Mouse (Mus musculus) thymus, postnatal 10 days (tissue): ENCODE measurements around the gene Flrt1.

Experiments
- DNase-seq, 2 experiments: peaks; one replicate each; pipeline ENCODE4 v3.0.0; 2021; ENCODE audit warnings: low spot score in 2 of 2

Gene Flrt1

DNA sequence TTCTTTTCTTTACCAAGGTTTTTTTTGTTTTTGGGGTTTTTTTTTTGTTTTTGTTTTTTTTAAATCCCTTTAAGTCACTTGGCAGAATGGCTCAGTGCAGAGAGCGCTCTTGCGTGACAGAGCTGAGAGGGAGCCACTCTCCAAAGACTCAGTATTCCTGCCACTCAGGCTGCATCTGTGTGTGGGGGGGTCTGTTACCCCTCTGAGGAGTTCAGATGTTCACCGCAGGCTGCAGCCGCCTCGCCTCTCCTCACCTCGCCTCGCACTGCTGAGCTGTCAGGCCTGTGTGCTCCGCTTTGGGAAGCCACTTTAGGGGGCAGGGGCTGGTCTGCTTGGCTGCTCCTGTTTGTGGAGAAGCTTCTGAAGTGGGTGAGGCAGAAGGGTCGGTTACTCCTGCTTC is at the start of gene Flrt1:
Gene Flrt1 (minus strand): TSS at position 186 of the 400 bp plus-strand sequence.
- DNase-seq: no peak

DNA sequence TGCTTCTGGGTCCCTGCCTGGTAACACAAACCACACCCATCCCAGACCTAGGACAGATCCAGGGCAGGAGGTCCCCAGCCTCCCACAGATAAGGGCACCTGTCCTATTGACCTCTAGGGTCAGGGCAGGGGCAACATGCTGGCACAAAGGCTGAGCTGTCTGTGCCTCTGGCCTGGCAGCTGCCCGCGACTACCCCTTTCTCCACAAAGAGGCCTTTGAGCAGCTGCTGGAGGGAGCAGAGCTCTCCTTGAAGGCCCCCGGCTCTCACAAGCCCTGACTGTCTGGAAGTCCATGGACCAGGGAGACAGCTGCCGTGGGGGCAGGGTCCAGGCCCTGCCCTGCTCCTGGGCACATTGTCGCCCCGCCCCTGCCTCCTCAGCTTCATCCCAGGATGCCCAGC is 49.7 kb upstream of the Flrt1 start:
- DNase-seq: no peak

DNA sequence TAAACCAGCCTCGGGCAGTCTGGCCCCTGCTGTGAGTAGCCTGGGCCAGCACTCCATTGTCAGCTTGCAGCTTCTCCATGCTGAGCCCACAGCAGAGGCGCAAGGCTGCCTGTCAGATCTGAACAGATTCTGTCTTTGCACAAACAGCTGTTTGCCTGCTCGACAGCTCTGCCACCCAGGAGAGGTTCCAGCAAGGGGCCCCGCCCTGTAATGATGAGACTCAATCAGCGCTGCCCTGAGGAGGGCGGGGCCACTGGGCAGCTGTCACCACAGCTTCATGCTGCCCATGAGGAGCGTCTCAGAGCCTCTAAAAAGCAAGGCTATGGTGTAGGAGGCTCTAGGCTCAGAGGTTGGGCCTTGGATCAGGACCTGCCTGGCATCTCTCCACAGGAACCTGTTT is 47.7 kb upstream of the Flrt1 start:
- DNase-seq: no peak

DNA sequence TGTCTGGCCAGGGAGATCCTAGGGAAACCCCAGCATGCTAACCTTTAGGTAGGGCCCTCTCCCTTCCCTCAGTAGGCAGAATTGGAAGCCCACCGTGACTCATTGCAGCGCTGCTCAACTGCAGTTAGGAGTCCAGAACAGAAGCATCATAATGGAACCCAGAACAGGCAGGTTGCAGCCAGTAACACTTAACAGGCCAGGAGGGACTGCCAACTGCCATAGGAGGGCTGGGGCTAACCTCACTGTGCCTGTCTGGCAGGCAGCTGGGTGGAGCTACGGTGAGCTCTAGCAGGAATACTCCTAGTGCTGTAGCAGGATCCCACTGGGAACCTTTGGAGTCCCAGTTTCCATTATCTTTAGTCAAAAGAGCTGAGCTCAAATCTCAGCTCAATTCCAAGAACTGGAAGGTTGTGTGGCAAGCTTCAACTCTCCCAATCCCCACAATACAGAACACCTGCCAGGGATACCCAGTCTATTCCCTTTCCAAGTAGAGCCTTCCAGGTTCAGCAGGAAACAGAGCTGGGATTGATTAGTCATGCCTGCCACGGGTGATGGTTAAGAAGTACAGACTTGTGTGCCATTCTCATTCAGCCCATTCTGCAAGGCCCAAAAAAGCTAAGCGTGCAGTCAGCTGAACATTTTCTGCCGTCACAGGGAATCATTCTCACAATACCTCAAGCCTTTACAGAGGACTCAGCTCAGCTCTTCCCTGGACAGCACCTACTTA is 46.6 kb upstream of the Flrt1 start:
- DNase-seq: no peak

DNA sequence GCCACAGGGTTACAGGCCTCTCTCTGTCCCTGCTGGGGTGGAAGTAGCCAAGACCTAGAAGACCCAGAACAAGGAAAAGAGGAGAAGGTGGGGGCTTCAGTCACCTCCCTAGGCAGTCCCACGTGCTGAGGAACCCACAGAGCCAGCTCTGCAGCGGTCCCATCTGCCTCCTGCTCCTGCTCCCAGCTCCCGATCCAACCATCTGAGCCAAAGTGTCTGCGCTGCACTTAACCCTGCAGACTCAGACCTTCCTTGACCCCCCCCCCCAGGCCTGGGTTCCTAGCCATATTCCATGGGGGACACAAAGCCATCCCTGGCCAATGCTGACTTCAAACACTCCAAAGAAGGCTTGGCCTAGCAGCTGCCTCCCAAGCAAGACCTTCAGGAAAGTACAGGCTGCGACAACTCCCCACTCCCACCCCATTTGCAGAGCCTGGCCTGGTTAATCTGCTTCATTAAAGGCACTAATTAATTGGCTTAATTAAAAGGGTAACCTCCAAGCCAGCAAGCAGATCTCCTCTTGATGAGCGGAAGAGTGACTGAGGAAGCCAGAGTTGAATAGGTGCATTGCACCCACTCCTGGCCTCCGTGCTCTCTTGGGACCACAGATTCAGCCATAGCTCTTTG is 45.9 kb upstream of the Flrt1 start:
- DNase-seq: no peak

DNA sequence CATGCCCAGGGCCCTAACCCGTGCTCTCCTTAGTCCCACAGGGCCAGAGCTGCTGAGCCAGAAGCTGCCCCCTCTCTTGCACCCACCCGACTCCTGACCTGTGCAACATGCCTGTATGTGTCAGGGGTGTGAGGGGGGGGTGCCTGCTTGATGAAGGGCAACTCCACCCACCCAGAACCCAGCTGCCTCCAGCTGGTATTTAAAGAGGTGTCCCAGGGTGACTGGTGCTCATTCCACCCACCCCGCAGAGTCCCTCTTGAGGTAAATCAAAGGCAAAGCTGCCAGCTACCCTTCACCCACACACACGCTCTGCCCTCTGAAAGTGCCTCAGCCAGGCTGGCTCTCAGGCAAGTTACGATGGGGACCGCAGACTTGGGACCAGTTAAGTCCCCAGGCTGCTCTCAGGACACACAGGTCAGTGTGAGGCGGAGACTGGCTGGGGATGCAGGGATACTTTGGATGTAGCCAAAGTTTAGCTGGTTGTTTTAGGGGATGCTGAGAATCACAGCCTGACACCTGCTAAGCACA is 43.7 kb upstream of the Flrt1 start:
- no peak for DNase-seq

DNA sequence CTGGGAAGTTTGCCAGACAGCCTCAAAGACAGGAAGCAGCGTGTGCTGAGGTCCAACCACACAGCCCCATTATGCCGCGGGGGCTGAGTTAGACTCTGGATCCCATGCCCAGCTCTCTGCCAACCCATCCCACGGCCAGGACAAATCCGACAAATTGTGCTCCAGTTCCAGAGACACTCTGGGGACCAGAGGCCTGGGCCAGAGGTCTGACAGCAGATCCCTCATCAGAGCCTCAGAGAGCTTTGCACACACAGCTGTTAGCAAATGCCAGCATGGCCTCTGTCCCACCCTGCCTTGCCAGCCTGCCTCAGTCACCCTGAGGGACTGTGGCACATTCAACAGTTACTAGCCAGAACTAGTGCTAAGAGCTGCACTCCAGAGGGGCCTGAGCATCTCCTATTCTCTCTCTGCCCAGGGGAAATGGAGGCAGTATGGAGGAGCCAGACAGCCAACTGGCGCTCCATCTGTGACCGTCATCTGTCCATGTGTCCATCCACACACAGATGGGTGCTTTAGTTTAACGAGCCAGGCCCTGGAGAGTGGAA is 43.1 kb upstream of the Flrt1 start:
- no peak for DNase-seq

DNA sequence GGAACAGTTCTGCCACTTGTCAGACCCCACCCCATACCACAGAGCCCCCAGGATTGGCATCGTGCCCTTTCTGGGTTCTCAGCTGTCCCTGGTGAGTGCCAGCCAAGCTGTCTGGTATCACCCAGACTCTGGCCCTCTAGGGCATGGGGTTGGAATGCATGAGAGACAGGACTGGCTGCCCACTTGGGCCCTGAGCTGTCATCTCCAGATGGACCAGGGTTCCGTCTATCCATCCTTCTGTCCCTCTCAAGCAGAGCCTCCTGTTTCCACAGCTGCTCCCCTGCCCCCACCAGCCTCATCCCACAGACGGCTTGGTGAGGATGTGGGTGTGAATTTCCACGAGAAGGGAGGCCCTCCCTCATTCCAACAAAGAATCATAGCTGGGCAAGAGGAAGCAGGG is 42.6 kb upstream of the Flrt1 start:
- no peak for DNase-seq

DNA sequence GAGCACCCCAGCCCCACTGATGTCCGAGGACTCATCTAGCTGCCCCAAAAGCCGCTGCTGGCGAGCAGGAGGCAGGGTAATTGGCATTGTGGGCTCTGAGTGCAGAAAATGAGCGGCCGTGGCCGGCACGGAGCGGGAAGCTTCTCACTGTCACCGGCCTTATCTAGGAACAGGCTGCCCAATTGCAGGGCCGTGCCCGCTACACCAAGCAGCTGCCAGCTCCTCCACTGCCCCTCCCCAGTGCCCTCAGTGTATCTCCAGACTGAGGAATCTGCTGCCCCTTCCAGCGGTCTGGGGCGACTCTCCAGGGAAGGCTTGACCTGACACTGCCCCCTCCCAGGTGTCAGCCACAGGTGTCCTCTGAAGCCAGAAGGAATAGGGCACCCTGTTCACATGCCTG is 40.8 kb upstream of the Flrt1 start:
- DNase-seq: no peak

DNA sequence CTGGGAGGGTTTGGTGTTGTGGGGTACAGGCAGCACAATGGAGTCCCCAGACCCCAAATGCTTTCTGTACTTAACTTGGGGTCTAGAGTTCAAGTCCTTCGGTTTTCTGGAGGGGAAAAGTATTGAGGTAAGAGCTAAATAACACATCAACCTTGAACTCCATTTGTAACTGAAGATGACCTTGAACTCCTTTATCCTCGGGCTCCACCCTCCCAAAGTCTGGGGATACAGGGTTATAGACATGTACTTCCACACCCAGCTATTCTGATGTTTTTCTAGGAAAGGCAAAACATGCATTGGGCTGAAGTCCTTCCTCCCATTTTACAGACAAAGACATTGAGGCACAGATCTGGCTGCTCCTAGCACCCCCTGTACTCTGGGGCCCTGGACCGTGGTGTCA is 38.9 kb upstream of the Flrt1 start:
- no peak for DNase-seq

DNA sequence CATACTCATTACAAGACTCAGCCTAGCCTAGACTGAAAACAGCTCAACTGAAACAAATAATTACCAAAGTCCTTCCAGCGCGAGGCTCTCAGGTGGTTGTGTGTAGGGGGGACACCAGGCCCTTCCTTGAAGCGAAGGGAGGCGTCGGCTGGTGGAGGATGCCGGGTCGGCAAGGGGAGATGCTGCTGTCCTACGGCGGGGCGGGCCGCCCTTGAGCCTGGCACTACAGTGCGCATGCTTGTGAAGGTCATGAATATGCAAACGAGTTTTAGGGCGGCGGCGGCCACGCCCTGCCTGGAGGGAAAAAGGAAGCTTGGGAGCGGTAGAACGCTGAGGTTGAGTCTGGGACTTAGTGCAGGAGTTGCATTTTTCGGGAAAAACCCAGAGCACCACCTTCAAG is 38.3 kb upstream of the Flrt1 start:
- peak; percentile 54 to 62 for DNase-seq

DNA sequence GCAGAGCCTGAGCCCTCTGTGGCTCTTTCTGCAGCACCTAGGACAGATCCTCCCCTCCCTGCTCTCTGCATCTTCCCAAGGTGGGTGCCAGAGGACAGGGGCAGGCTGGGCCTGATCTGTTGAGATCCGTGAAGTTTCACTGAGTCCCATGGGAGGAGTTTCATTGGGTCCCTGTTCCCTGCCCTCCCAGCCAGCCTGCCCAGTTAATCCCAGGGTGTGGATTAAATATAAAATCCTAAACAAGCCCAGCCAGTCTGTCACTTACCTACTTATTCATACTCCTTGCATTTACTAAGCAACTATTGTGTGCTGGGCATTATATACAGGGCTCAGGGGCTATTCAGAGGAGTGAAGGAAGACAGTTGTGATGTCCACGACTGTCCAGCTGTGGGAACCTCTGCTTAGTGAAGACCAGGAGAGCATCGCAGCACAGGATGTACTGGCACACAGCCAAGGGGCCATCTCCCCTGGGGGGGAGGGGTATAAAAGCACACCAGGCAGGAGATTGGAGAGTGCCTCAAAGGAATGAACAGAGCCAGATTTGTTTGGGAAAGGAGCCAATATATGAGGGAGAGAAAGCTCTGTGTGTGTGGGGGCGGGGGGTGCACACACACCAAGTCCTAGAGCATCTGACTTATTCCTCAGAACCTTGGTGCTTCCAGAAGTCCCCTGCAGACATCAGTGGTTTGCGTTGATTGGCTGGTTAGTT is 36.8 kb upstream of the Flrt1 start:
- DNase-seq: no peak

DNA sequence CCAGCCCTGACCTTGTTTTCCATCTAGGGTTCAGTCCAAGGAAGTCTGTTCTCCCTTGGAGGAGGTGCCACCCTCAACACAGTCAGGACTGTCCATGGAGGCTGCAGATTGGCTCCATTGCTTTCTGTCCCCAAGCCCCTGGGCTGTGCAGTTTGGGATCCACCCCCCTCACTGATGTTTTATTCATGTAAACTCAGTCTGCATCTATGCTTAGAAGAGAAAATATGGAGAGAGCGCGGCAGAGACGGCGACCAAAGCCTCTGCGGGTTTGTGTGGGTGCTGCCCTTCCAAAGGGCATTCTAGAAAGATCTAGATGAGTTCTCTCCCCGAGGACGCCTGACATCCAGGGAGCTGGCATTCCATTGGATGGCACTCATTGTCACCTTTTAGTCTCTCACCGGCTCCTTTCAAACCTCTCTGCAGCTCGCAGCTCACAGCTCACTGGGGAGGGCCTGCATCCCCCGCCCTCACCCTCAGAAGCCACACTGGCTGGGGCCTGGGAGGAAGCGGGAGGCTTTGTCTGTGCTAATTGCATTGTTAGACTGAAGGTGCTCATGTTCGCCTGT is 35.4 kb upstream of the Flrt1 start:
- no peak for DNase-seq

DNA sequence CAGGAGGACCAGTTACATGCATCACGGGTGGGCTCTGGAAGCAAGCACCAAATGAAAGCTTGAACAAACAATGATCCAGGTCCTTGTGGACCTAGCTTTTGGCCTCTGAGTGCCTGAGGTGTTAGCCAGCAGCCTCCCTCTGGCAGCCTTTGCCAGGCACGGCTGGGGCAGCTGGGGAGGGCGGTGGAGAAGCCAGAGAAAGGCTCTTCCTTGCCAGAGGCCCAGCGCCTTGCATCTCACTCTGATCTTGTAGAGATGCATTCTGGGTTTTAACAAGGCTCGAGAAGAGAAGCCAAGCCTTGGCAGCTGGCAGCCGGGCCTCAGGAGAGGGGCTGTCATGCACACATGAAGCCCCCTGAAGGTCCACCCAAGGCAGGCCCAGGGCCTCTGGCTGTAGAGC is 34.8 kb upstream of the Flrt1 start:
- no peak for DNase-seq

DNA sequence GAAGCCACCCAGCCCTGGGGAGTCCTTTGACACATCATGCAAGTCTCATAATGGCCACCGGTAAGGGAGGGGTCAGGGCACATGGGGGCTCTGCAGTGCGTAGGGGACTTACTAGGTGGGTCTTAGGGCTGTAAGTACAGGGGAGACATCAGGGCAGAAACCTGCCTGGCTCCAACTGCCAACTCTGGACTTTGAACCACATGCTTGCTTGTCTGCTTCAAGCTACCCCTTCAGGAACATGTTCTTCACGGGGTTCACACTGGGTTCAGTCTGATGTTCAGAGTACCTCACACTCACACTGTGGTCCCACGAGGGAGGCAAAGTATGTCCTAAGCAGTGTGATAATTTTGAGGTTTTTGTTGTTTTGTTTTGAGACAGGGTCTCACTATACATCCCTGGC is 33.8 kb upstream of the Flrt1 start:
- no peak for DNase-seq

DNA sequence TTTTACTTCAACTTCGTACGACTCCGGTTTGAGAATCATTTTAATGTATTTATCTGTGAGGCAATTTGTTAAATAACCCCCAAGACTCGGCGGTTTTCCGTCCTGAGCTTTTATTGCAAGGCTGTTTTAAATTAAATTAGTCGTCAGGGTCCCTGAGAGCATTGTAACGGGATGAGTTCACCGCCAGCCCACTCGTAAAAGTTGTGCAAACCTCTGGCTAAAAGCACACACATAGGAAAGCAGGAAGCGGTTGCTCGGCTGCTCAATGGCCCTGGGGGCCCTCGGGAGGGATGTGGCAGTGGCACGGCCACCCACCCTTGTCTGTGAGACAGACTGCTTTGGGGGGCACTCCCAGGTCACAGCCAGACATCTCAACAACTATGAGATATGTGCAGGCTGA is 32.8 kb upstream of the Flrt1 start:
- DNase-seq: no peak

DNA sequence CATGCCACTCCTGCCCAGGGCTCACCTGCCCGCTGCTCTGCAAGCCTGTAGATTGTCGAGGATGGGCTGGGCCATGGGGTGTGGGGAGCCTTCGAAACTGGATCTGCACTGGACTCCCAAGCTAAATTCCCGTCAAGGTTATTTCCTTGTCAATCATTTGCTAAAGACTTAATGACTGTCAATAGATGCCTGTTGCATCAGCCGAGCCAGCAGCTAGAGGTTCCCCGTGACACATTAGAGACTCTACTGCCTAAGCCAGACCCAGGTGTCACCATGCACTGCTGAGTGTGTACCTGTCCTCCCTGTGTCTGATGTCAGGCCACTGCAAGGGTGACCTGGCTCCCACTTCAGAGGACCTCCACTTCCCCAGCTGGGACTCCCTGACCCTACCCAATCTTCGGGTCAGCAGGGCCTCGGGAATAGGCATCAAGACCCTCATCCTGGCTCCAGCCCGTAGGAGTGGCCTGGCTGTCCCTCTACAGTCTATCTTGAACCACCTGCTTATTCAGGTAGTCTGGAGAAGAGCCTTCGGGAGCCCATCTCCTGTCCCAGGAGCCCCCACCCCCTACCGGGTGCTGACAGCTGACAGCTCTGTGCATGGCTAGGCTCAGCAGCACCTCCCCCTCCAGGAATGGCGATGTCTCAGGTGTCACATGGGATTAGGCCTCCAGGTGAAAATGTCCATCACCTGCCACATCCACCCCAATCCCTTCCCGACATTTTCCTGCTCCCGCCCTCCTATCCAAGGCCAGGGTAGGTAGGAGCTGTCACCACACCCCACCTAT is 31.4 kb upstream of the Flrt1 start:
- DNase-seq: no peak

DNA sequence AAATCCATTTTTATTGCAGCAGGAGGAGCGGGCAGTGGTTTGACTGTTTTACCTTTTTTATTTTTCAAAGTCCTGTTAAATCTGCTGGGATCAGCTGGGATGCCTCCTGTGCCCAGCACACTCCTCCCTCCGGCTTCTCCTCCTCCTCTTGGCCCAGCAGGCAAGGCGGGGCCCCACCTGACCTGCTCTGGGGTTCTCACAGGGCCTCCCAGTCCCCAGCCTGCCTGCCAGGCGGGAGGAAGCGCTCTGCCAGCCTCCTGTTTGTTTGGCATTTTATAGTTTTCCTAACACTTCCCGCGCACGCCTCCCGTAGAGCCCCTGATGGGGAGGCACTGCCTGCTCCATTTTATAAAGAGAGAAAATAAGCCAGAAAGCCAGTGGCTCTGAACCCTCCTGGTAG is 30.5 kb upstream of the Flrt1 start:
- DNase-seq: no peak

DNA sequence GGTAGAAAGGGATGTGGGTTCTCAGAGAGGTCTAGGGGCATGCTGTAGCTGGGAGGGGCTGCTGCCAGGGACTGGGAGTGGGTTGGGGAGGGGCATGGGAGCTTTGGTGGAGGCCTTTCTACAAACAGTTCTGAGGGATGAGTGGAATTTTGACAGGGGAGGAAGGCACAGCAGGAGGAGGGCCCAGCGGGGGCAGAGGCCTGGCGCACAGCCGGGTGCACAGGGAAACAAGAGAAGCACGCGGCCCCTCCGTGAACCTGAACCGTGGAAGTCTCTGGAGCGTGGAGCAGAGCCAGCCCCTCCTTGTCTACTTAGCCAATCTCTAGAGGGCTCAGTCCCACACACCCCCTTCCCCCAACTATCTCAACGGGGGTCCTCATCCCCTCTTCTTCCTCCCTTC is 30.0 kb upstream of the Flrt1 start:
- no peak for DNase-seq

DNA sequence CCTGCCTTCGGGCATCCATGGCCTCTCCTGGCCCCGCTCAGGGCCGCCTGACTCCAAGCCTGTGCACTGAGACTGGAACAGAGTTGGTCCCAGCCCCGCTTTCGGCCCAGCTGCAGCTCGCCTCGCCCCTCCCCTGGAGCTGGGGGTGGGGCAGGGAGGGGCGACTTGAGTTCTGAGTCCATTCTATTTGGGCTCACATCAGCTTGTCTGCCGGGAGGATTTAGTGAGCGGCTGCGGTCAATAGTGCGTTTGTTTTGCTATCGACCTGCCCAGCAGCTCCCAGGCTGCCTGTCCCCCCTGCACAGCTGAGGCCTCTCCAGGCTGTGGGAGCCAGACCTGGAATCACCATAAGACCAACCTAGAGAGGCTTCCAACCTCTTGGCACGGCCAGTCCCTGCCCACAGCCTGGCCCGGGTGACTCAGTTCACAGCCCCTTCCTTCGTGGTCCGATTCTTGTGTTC is 29.1 kb upstream of the Flrt1 start:
- DNase-seq: no peak

DNA sequence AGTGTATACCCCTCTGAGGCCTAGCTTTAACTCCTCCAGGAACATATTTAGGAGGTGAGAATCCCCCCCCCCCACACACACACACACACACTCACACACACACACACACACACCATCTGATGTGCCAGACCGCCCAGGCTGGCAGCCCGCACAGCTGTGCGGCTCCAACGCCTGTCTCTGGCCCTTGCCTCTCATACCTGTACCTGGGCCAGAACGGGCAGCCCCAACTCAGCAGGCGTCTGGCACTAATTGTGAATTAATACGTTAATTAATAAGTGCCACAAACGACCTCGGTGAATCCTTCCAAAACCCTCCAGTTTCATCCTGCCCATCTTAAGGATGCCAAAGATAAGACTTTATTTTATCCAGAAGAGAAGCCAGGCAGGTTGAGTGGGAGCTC is 27.9 kb upstream of the Flrt1 start:
- DNase-seq: no peak
